Mouse (Mus musculus) lung, adult 2 months (tissue): ENCODE data around the gene Igbp1b.

ENCODE experiments used
- CTCF ChIP-seq: fragments of 200-500 bp; IDR thresholded peaks from 2 replicates; pipeline ENCODE4 v1.5.1; 2011; ENCODE audit warnings: mild to moderate bottlenecking, low read length, control low read depth; ENCODE audit not compliant: insufficient read depth
- POLR2A ChIP-seq: fragments of 200-500 bp; IDR thresholded peaks from 2 replicates; pipeline ENCODE4 v1.6.1; 2011; ENCODE audit warnings: low read depth, mild to moderate bottlenecking, control low read depth, low read length, borderline replicate concordance; ENCODE audit errors: extremely low read depth

DNA sequence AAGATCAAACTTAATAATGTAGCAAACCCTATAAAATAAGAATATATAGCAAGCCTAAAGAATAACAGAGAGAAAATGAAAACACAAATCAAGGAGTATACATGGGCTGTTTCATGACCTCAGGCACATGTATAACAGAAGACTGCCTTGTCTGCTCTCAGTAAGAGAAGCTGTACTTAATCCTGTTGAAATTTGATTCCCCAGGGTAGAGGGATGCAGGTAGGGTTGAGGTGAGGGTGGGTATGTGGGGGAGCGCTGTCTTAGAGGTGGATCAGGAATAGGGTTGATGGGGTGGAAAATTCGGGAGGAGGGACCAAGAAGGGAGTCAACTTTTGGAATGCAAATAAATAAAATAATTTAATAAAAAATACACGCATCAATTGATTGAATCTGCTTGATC lies 7.1 kb upstream of the Igbp1b start:
- TF ChIP-seq CTCF: no peak
- TF ChIP-seq POLR2A: no peak
